8 mouse cellular contexts compared by ENCODE assay signal in the genomic region with DNA sequence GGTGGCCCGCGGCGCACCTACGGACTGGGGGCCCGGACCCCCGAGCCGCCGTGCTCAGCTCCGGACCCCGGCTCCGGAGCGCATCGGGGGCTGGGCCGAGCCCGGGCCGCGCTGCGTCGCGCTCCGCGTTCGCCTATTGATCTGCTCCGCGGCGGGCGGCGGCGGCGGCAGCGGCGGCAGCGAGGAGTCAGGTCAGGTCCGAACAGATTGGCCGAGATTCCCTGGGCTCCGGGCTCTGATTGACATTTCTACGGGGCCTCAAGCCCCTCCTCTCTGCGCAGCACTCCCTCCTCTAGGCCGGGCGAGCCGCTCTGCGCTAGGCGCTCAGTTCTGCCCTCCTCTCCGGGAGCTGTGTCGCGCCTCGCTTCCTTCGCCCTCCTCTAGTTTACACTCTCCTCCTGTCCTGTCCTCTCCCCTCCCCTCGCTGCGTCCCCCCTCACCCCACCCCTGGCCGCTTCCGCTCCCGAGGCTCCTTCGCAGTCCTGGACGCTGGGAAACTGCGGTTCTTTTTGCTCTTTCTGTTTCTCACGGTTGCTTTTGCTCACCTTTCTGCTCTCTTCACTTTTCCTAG. TPM values are rescaled to one million over a fixed set of nuclear protein-coding genes. Genes with fewer than 3 reads are reported as not detected.
DNase-seq lines count a peak whose midpoint lies in the region; ATAC-seq lines count a peak whose summit lies in the region.

No protein-coding gene starts in this region.

- peak; percentile 18 for DNase-seq in right cerebral cortex, postnatal 4 days
- no peak for DNase-seq in right cerebral cortex, postnatal 14 days
- peak; percentile 86 for DNase-seq in embryo, embryonic 9.5 days (ENCODE audit: extremely low spot score)
- peak; percentile 71 for DNase-seq in lung, postnatal 14 days
- DNase-seq in right cerebral cortex, adult 2 months (ENCODE audit: low spot score in 2 of 2) = no peak

- H3K4me1 ChIP-seq in heart, embryonic 11.5 days (ENCODE audit: control insufficient read depth, insufficient read depth, low read length) = peaks cover 30% of the 10 kb centered on the region
- peaks cover 80% of the 10 kb centered on the region for H3K4me1 ChIP-seq in kidney, embryonic 15.5 days
- H3K4me1 ChIP-seq in stomach, embryonic 16.5 days (ENCODE audit: control insufficient read depth, insufficient read depth, low read length) = peaks cover 12% of the 10 kb centered on the region

- peak overlapping the region; percentile 61 for H3K4me3 ChIP-seq in heart, embryonic 11.5 days (ENCODE audit: low read depth, low read length)
- peak overlapping the region; percentile 69 for H3K4me3 ChIP-seq in kidney, embryonic 15.5 days (replicated peaks)
- H3K4me3 ChIP-seq in stomach, embryonic 16.5 days (replicated peaks; ENCODE audit: low read length) = peak overlapping the region; percentile 58

- H3K9ac ChIP-seq in heart, embryonic 11.5 days (ENCODE audit: low read depth, low read length) = peak overlapping the region; percentile 88
- peak overlapping the region; percentile 74 for H3K9ac ChIP-seq in kidney, embryonic 15.5 days
- peak overlapping the region; percentile 71 for H3K9ac ChIP-seq in stomach, embryonic 16.5 days (ENCODE audit: low read length)

- peak overlapping the region; percentile 89 for H3K4me2 ChIP-seq in heart, embryonic 11.5 days
- H3K4me2 ChIP-seq in kidney, embryonic 15.5 days = peak overlapping the region; percentile 96
- peak overlapping the region; percentile 75 for H3K4me2 ChIP-seq in stomach, embryonic 16.5 days (ENCODE audit: low read depth, low read length)

- no peaks in the 10 kb centered on the region for H3K36me3 ChIP-seq in heart, embryonic 11.5 days (ENCODE audit: control insufficient read depth, insufficient read depth, low read length)
- H3K36me3 ChIP-seq in kidney, embryonic 15.5 days = no peaks in the 10 kb centered on the region
- H3K36me3 ChIP-seq in stomach, embryonic 16.5 days (ENCODE audit: control insufficient read depth, insufficient read depth, low read length) = no peaks in the 10 kb centered on the region

- WGBS in heart, embryonic 11.5 days (ENCODE audit: insufficient replicate concordance) = under 1% methylated on average over 40 of the region's 57 CpGs
- under 1% methylated on average over 55 of the region's 57 CpGs for WGBS in kidney, embryonic 15.5 days
- under 1% methylated on average over 57 of the region's 57 CpGs for WGBS in stomach, embryonic 16.5 days

- H3K27me3 ChIP-seq in heart, embryonic 11.5 days (ENCODE audit: control insufficient read depth, insufficient read depth, low read length) = peaks cover 61% of the 10 kb centered on the region
- H3K27me3 ChIP-seq in kidney, embryonic 15.5 days = peaks cover 95% of the 10 kb centered on the region
- peaks cover 82% of the 10 kb centered on the region for H3K27me3 ChIP-seq in stomach, embryonic 16.5 days (ENCODE audit: control insufficient read depth, insufficient read depth, low read length)

- peak; percentile 75 for ATAC-seq in heart, embryonic 11.5 days (replicated peaks; ENCODE audit: insufficient number of reproducible peaks, low FRiP score, low TSS enrichment)
- ATAC-seq in kidney, embryonic 15.5 days (replicated peaks; ENCODE audit: low FRiP score) = peak; percentile 91
- ATAC-seq in stomach, embryonic 16.5 days (ENCODE audit: insufficient read depth, low FRiP score) = peak; percentile 76

- H3K27ac ChIP-seq in heart, embryonic 11.5 days (ENCODE audit: low read depth, low read length) = peak overlapping the region; percentile 94
- peak overlapping the region; percentile 92 for H3K27ac ChIP-seq in kidney, embryonic 15.5 days
- H3K27ac ChIP-seq in stomach, embryonic 16.5 days (ENCODE audit: low read length) = peak overlapping the region; percentile 86

- H3K9me3 ChIP-seq in heart, embryonic 11.5 days (replicated peaks; ENCODE audit: control insufficient read depth, low read length) = no peaks in the 10 kb centered on the region
- no peaks in the 10 kb centered on the region for H3K9me3 ChIP-seq in kidney, embryonic 15.5 days (replicated peaks)
- no peaks in the 10 kb centered on the region for H3K9me3 ChIP-seq in stomach, embryonic 16.5 days (replicated peaks; ENCODE audit: control insufficient read depth, low read length)

RNA-seq across cellular contexts. Expression of a gene that starts 0.5 kb away (rescaled TPM):
- polyA plus RNA-seq in heart, embryonic 11.5 days (2014; fragmentation: Nextera tagmentation; extraction: Ambion mirVana) = 7.9 and 8.6 TPM in 2 replicates
- 15.6 TPM in 2 replicates for polyA plus RNA-seq in kidney, embryonic 15.5 days (2015; fragmentation: Nextera tagmentation; extraction: Ambion mirVana)
- polyA plus RNA-seq in stomach, embryonic 16.5 days (2015; fragmentation: Nextera tagmentation; extraction: Ambion mirVana) = 1.7 and 1.8 TPM in 2 replicates

Comparison
In these comparisons a context has a peak if more than half of its experiments do, and no peak if none do; other contexts are left out.
1. DNase-seq: peak in right cerebral cortex, postnatal 4 days (single experiment), embryo, embryonic 9.5 days (single experiment) and lung, postnatal 14 days (single experiment); none in right cerebral cortex, postnatal 14 days (single experiment) and right cerebral cortex, adult 2 months (0 of 2).
2. Peak in every context shown above with its lines, with median percentiles within 50 percentile points of each other: ATAC-seq, H3K27ac ChIP-seq, H3K4me2 ChIP-seq, H3K4me3 ChIP-seq and H3K9ac ChIP-seq.